Mouse (Mus musculus) erythroblast, embryonic 14.5 days (primary cell): ENCODE measurements around the gene Cdc123.

Experiments used
- GATA1 ChIP-seq: IDR thresholded peaks from 2 replicates; pipeline ENCODE4 v1.6.1; 2012; ENCODE audit warnings: low read length, inconsistent platforms, mixed read lengths
- TAL1 ChIP-seq: IDR thresholded peaks from 3 replicates; pipeline ENCODE4 v1.6.1; 2012; ENCODE audit warnings: low read length, inconsistent platforms, mixed read lengths

- no peak for TF ChIP-seq GATA1
- no peak for TF ChIP-seq TAL1
Measured at GRCm38 (mm10) chr2:5877446-5877845, 32.5 kb upstream of the Cdc123 start.
